Mouse (Mus musculus) spleen, adult 2 months (tissue): ENCODE data around the gene Xrcc5. TPM values are rescaled to one million over a fixed set of nuclear protein-coding genes. Genes with fewer than 3 reads are reported as not detected.

Source experiments
- DNase-seq, 2 experiments: peaks; one replicate each; pipeline versions ENCODE4 v3.0.0 to v3.0.0-alpha.2; 2012 to 2021; ENCODE audit warnings: low spot score in 2 of 2, low read depth in 1 of 2
- H3K27ac ChIP-seq: fragments of 200-500 bp; 2 replicates; pipeline ENCODE4 v1.5.1; 2012; ENCODE audit warnings: low read length, inconsistent platforms; ENCODE audit not compliant: insufficient read depth
- H3K27me3 ChIP-seq: fragments of 200-500 bp; 2 replicates; pipeline ENCODE4 v1.6.1; 2012; ENCODE audit warnings: mild to moderate bottlenecking, moderate library complexity, low read length, inconsistent platforms; ENCODE audit not compliant: control insufficient read depth, insufficient read depth
- H3K36me3 ChIP-seq: fragments of 200-500 bp; 2 replicates; pipeline ENCODE4 v1.6.1; 2012; ENCODE audit warnings: mild to moderate bottlenecking, low read length, inconsistent platforms; ENCODE audit not compliant: control insufficient read depth, insufficient read depth
- H3K4me1 ChIP-seq: fragments of 200-500 bp; 2 replicates; pipeline ENCODE4 v1.6.1; 2011; ENCODE audit warnings: inconsistent platforms; ENCODE audit not compliant: control insufficient read depth, insufficient read depth, insufficient read length
- H3K4me3 ChIP-seq: fragments of 200-500 bp; 2 replicates; pipeline ENCODE4 v1.5.1; 2011; ENCODE audit warnings: mild to moderate bottlenecking, inconsistent platforms; ENCODE audit not compliant: insufficient read depth, insufficient read length; ENCODE audit errors: extremely low read depth
- CTCF ChIP-seq: fragments of 200-500 bp; IDR thresholded peaks from 2 replicates; pipeline ENCODE4 v1.5.1; 2011; ENCODE audit warnings: mild to moderate bottlenecking, inconsistent platforms; ENCODE audit not compliant: insufficient read depth, insufficient read length, insufficient replicate concordance; ENCODE audit errors: extremely low read depth
- POLR2A ChIP-seq: fragments of 200-500 bp; IDR thresholded peaks from 2 replicates; pipeline ENCODE4 v1.6.1; 2011; ENCODE audit warnings: low read depth, low read length, inconsistent platforms
- WGBS: fragments of 180-500 bp; shearing (Covaris S2); methylation state at CpG from one replicate; pipeline ENCODE4 v1.1.7; 2018; 5-methylcytosine and 5-hydroxymethylcytosine counted together
- polyA plus RNA-seq: library from polyadenylated mRNA; depleted of rRNA; stranded (reverse); fragments of >200 nt; gene quantifications from 2 replicates; pipeline ENCODE4 v1.2.3, GENCODE M21; 2012

Xrcc5 gene
- polyA plus RNA-seq, 1 experiment: 1.7 TPM

- WGBS: 84% methylated on average over 8 of the region's 8 CpGs
- no peaks in the 10 kb centered on the region for H3K4me1 ChIP-seq
- no peak for DNase-seq
- no peak overlapping the region for H3K27ac ChIP-seq
- H3K27me3 ChIP-seq: no peaks in the 10 kb centered on the region
- H3K4me3 ChIP-seq: no peak overlapping the region
- TF ChIP-seq CTCF (no peak), POLR2A (no peak)
- no peaks in the 10 kb centered on the region for H3K36me3 ChIP-seq
Measured at GRCm38 (mm10) chr1:72414561-72415253, 107.5 kb downstream of the Xrcc5 start.

DNA sequence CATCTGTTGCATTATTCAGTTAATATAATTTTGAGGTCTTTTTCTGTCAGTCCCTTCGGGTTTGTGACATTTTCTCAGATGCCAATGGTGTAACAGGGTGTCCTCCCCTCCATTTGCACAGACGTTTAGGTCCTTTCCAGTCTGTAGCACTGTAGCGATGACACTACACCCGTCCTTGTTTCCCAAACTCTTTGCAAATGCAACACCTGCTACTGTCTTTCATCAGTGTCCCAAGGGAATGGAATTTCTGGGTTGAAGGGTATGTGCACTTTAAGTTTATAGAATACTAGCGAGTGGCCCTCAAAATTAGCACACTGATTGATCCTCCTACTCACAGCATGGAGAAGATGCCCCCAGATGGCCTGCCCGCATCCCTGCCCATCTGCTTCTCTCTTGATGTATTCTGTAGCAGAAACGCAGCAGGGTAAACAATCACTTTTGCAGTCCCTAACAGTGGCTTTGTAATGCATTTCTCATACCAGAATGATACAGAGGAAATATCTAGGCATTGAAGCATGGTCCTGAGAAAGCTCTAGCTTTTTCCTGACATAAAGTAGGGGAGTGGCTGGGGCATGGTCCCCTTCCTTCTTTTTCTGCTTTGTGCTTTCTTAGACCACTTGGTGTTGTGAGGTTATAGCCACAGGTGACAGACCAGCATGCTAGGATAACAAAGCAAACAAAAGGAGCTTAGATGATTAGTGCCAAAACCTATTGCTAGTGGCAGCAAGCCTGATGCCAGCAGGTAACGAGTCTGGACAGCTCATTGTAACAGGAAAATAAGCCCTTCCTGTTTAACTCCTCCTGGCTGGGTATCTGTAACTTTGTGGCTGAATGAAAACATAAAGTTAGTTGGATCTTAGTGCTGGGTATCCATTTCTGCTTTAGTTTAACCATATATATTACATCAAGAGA, 111.8 kb downstream of the Xrcc5 start:
- TF ChIP-seq POLR2A (no peak), CTCF (no peak)
- no peak overlapping the region for H3K4me3 ChIP-seq
- H3K27ac ChIP-seq: no peak overlapping the region
- no peaks in the 10 kb centered on the region for H3K36me3 ChIP-seq
- WGBS: 74% methylated on average over 8 of the region's 8 CpGs
- no peaks in the 10 kb centered on the region for H3K4me1 ChIP-seq
- DNase-seq: no peak
- no peaks in the 10 kb centered on the region for H3K27me3 ChIP-seq

GRCm38 (mm10) chr1:72420220-72420619, 113.0 kb downstream of the Xrcc5 start:
- TF ChIP-seq CTCF (no peak), POLR2A (no peak)
- H3K27ac ChIP-seq: no peak overlapping the region
- no peaks in the 10 kb centered on the region for H3K4me1 ChIP-seq
- no peaks in the 10 kb centered on the region for H3K36me3 ChIP-seq
- 74% methylated on average over 2 of the region's 2 CpGs for WGBS
- no peak overlapping the region for H3K4me3 ChIP-seq
- H3K27me3 ChIP-seq: no peaks in the 10 kb centered on the region
- no peak for DNase-seq

GRCm38 (mm10) chr1:72422121-72422520, 114.9 kb downstream of the Xrcc5 start:
- WGBS: 91% methylated on average over 4 of the region's 4 CpGs
- no peak for DNase-seq
- Histone ChIP-seq H3K4me3 (no peak overlapping the region), H3K27me3 (no peaks in the 10 kb centered on the region), H3K36me3 (no peaks in the 10 kb centered on the region), H3K27ac (no peak overlapping the region), H3K4me1 (no peaks in the 10 kb centered on the region)
- TF ChIP-seq CTCF (no peak), POLR2A (no peak)

- no peak overlapping the region for H3K27ac ChIP-seq
- no peak overlapping the region for H3K4me3 ChIP-seq
- no peaks in the 10 kb centered on the region for H3K36me3 ChIP-seq
- no peaks in the 10 kb centered on the region for H3K27me3 ChIP-seq
- no peak for DNase-seq
- no peak for TF ChIP-seq CTCF
- TF ChIP-seq POLR2A: no peak
- H3K4me1 ChIP-seq: 0 out of 2 replicates have a peak, but pooled peaks cover 2% of the 10 kb centered on the region
- 91% methylated on average over 4 of the region's 4 CpGs for WGBS
Measured at GRCm38 (mm10) chr1:72426456-72426855, 119.2 kb downstream of the Xrcc5 start.

- WGBS: 72% methylated on average over 8 of the region's 8 CpGs
- DNase-seq: no peak
- 0 out of 2 replicates have a peak, but pooled peaks cover 2% of the 10 kb centered on the region for H3K4me1 ChIP-seq
- H3K27ac ChIP-seq: no peak overlapping the region
- H3K27me3 ChIP-seq: no peaks in the 10 kb centered on the region
- no peak for TF ChIP-seq CTCF
- TF ChIP-seq POLR2A: no peak
- no peak overlapping the region for H3K4me3 ChIP-seq
- H3K36me3 ChIP-seq: no peaks in the 10 kb centered on the region
Measured at GRCm38 (mm10) chr1:72428526-72428925, 121.3 kb downstream of the Xrcc5 start.
